Mouse (Mus musculus) layer of hippocampus, postnatal 25 days (tissue): ENCODE results near the gene Cd180. TPM values are rescaled to one million over a fixed set of nuclear protein-coding genes. Genes with fewer than 3 reads are reported as not detected.

ENCODE experiments used
- DNase-seq, 2 experiments: peaks; one replicate each; pipeline ENCODE4 v3.0.0; 2022; ENCODE audit warnings: mixed read lengths in 2 of 2, low spot score in 1 of 2; ENCODE audit errors: extremely low spot score in 1 of 2
- total RNA-seq, 2 experiments: library from RNA; stranded (reverse); gene quantifications; 2 replicates each; pipeline ENCODE4 v1.2.3; 2021

Gene Cd180
- total RNA-seq, 2 experiments from 2014 or later: 2.3 TPM

DNA sequence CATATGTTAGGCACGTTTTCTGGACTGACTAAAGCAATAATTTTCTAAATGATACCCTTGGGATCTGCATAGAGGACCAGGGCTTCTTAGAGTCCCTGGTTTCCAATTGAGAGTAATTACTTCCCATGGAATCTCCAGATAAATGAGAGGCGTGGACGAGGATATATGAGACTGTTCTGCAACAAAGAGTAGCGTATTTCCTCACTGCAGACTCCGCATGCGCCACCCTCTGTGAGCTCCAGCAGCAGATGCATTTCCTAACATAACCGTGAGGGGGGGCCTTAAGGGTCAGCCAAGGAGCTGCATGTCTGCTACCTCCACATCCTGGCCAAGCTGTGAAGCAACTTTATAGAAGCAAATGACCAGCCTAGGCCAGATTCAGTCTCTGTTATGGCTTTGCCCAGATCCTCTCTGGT lies 81.4 kb downstream of the Cd180 start:
- DNase-seq: no peak

DNA sequence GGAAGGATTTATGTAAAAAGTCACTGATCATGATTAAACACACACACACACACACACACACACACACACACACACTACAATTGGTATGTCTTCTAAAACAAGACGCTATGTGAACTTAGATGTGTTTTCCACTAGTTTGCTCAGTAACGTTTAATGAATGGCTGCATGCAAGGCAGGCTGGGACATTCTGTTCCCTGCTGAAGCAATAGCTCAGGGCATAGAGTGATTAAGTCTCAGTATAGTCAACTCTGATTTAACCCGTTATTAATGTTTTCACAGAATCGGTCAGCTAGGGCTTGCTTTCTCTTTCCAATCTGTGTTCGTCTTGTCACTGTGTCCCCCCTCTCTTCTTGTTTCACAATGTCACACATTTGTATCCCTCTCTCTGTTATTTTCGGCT lies 82.1 kb downstream of the Cd180 start:
- no peak for DNase-seq

DNA sequence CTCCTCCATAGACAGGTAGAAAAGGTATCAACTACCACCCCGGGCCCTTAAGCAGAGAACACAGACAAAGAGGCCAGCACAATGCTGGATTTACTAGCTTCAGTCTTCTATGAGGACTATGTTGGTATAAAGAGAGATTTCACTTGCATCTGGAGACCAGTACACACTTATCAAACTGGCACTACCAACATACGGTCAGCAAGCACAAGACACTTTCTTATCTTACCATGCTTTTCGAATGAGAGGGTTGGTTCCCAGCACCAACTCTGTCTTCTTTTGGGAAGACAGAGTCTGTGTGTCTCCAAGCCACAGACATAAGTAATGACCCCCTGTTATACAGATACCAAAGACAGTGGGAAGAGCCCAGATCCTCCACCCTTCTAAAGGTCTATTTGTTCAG lies 85.5 kb downstream of the Cd180 start:
- no peak for DNase-seq

DNA sequence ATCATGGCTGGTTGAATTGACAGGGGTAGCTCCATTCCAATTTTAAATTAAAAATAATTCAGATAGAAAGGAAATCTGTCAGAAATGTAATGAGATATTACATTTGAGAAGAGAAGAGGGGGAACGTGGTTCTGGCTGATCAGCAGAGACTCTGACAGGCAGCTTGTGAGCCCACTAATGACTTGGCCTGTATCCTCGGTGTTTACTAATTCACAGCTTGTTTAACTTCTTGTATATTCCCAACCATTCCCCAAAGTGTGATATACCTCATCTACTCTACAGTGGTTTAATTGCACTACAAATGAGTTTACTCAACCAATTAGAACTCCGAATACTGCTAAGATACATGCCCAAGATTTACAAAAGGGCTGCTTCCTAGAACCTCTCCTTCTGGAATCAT lies 85.9 kb downstream of the Cd180 start:
- no peak for DNase-seq

- DNase-seq: no peak
These were observed 90.4 kb downstream of the Cd180 start for GRCm38 (mm10) chr13:102783531-102784310.

DNA sequence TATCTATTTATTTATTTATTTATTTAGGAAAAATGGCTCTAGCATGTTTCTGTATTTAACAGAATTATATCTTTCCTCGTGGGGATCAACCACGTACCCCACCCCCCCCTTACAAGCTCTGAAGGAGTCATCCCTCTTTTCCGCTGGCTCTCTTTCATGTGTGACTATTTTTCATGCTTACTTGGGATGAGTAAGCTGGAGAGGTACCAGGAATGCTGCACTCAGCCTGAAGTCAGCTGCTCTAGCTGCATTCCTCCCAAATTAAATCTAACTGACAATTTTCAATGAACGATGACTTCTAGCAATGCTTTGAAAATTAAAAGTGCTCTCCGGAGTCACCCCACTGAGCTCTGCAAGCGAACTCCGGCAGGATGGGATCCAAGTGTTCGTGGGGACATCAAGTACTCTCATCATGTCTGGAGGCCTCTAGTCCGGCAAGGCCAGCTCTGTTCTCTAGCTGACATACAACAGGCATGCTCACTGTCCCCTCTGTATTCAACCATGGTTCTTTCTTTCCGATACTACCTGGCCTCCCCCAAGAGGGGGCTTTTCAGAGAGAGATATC lies 93.4 kb downstream of the Cd180 start:
- no peak for DNase-seq
